Mouse (Mus musculus) thymus, adult 2 months (tissue): Measurements from ENCODE around the gene Pla2g5.

Experiments used
- CTCF ChIP-seq: fragments of 200-500 bp; IDR thresholded peaks from 2 replicates; pipeline ENCODE4 v1.5.1; 2012; ENCODE audit warnings: mild to moderate bottlenecking, control low read depth, low read length, moderate library complexity, borderline replicate concordance; ENCODE audit not compliant: control insufficient read depth, poor library complexity, insufficient read depth; ENCODE audit errors: extremely low read depth
- POLR2A ChIP-seq: fragments of 200-500 bp; IDR thresholded peaks from 2 replicates; pipeline ENCODE4 v1.6.1; 2012; ENCODE audit warnings: mild to moderate bottlenecking, low read length, control low read depth, moderate library complexity; ENCODE audit not compliant: control insufficient read depth, poor library complexity, insufficient read depth; ENCODE audit errors: extremely low read depth

GRCm38 (mm10) chr4:138841386-138841785 is 21.9 kb downstream of the Pla2g5 start:
- TF ChIP-seq CTCF (no peak), POLR2A (no peak)
